Mouse (Mus musculus): ENCODE data around the gene Msto1. TPM values are rescaled to one million over a fixed set of nuclear protein-coding genes. Genes with fewer than 3 reads are reported as not detected.

The Msto1 gene
- total and polyA plus RNA-seq, 3 experiments = 82.6 to 101 TPM; not detected in 1

DNA sequence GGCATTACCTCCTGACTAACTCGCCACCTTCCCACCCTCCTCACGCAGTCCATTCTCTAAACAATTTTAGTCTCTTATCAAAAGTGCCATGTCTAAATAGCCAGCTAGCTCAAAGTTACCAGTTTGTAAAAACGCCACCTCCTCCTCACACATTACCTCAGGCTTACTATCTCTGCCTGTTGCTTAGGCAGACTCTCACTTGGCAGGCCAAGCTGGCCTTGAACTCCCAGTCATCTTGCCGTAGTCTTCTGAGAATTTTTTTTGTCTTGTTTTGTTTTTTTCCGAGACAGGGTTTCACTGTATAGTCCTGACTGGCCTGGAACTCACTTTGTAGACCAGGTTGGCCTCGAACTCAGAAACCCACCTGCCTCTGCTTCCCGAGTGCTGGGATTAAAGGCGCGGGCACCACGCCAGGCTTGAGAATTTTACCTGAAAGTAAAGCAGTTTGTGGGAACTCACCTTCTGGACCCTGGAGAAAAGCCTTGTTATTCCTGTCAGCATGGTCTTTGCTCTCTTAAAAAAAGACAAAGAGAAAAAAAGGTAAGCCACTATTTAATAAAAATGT, 28.6 kb upstream of the Msto1 start:
- TF ChIP-seq ZMIZ1 (IDR thresholded peaks at IDR 0.05; ENCODE audit: low read depth, low read length) (no peak), E2F4 (IDR thresholded peaks at IDR 0.05; ENCODE audit: borderline replicate concordance, low read depth, low read length) (no peak), CTCF (IDR thresholded peaks at IDR 0.05 in 2 of 3, conservative IDR thresholded peaks at IDR 0.05 in 1 of 3; ENCODE audit: control insufficient read depth in 1 of 3, insufficient read depth in 1 of 3, low read depth in 2 of 3, low read length in 3 of 3, poor library complexity in 1 of 3, severe bottlenecking in 1 of 3) (no peak)
- H3K36me3 ChIP-seq (ENCODE audit: control insufficient read depth in 1 of 2, insufficient read depth in 2 of 2, low read length in 2 of 2) = peaks cover 8 to 14% of the 10 kb centered on the region in 2 experiments

DNA sequence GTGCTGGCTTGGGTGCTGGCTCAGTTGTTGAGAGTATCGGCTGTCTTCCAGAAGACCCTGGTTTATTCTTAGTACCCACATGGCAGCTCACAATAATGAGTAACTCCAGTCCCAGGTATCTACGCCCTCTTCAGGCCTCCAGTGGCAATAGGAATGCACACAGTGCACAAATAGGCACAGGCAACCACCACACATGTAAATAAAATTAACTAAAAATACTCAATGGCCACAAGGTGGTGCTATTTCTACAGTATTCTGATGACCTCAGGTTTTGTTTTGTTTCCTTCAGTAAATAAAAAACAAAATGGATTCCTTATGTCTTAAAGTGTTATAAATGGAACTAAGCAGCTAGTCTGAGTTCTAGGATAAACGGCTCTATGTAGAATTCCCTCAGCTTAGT, 25.9 kb upstream of the Msto1 start:
- Histone ChIP-seq H3K27me3 (ENCODE audit: control insufficient read depth in 1 of 2, insufficient read depth in 2 of 2, low read length in 2 of 2) (no peaks in the 10 kb centered on the region), H3K4me1 (ENCODE audit: control insufficient read depth in 1 of 2, insufficient read depth in 2 of 2, low read length in 2 of 2) (peaks cover 0 to 8% of the 10 kb centered on the region in 2 experiments; a peak in 2 of 4 replicates), H3K9ac (ENCODE audit: control insufficient read depth, low read depth, low read length, poor library complexity, severe bottlenecking) (no peak overlapping the region), H3K79me2 (ENCODE audit: control insufficient read depth, insufficient read depth, low read length, poor library complexity) (peaks cover 8% of the 10 kb centered on the region), H3K4me3 (ENCODE audit: control insufficient read depth in 1 of 2, insufficient read depth in 1 of 2, low read depth in 2 of 2, low read length in 2 of 2) (no peak overlapping the region), H3K27ac (ENCODE audit: control insufficient read depth, low read depth, low read length) (no peak overlapping the region), H3K36me3 (ENCODE audit: control insufficient read depth in 1 of 2, insufficient read depth in 2 of 2, low read length in 2 of 2) (peaks cover 6 to 17% of the 10 kb centered on the region in 2 experiments), H3K9me3 (replicated peaks; ENCODE audit: insufficient read depth, low read length) (no peaks in the 10 kb centered on the region)
- DNase-seq (ENCODE audit: low read depth, low spot score) = peak; percentile 82
- TF ChIP-seq MEF2A (IDR thresholded peaks at IDR 0.05; ENCODE audit: extremely low read depth, insufficient replicate concordance, low read depth, low read length, poor library complexity, severe bottlenecking) = no peak
- TF ChIP-seq POLR2AphosphoS5 (IDR thresholded peaks at IDR 0.05; ENCODE audit: borderline replicate concordance, low read depth, low read length) = no peak
- TF ChIP-seq MXI1 (IDR thresholded peaks at IDR 0.05; ENCODE audit: low read depth, low read length) = no peak
- no peak for TF ChIP-seq MAFK (IDR thresholded peaks at IDR 0.05; ENCODE audit: borderline replicate concordance, low read depth, low read length)
- peak; percentile 73 for TF ChIP-seq SMC3 (IDR thresholded peaks at IDR 0.05; ENCODE audit: low read depth, low read length)
- 0 out of 2 replicates have a peak, but pooled peaks have one; percentile 28 for TF ChIP-seq MYC (IDR thresholded peaks at IDR 0.05; ENCODE audit: low read depth, low read length)
- TF ChIP-seq EP300 (IDR thresholded peaks at IDR 0.05; ENCODE audit: low read depth in 1 of 2, low read length in 2 of 2) = no peak
- TF ChIP-seq GABPA (IDR thresholded peaks at IDR 0.05; ENCODE audit: low read depth, low read length) = no peak
- TF ChIP-seq SIN3A (IDR thresholded peaks at IDR 0.05; ENCODE audit: low read length) = peak; percentile 30; the same call in 1 of the 2 replicates
- TF ChIP-seq ZC3H11A (IDR thresholded peaks at IDR 0.05; ENCODE audit: low read depth, low read length) = peak; percentile 58
- no peak for TF ChIP-seq POLR2A (IDR thresholded peaks at IDR 0.05; ENCODE audit: control insufficient read depth in 1 of 2, insufficient read depth in 1 of 2, low read depth in 1 of 2, low read length in 2 of 2, poor library complexity in 1 of 2)
- TF ChIP-seq CTCF (IDR thresholded peaks at IDR 0.05 in 2 of 3, conservative IDR thresholded peaks at IDR 0.05 in 1 of 3; ENCODE audit: control insufficient read depth in 1 of 3, insufficient read depth in 1 of 3, low read depth in 2 of 3, low read length in 3 of 3, poor library complexity in 1 of 3, severe bottlenecking in 1 of 3) = peak; percentile 21 to 87 (median 52); a peak in 5 of 6 replicates
- peak; percentile 88 for TF ChIP-seq RAD21 (IDR thresholded peaks at IDR 0.05; ENCODE audit: low read depth, low read length)

More for the DNA sequence above, 28.6 kb upstream of the Msto1 start:
- no peak overlapping the region for H3K27ac ChIP-seq (ENCODE audit: control insufficient read depth, low read depth, low read length)
- no peak for DNase-seq (ENCODE audit: low read depth, low spot score)
- no peaks in the 10 kb centered on the region for H3K9me3 ChIP-seq (replicated peaks; ENCODE audit: insufficient read depth, low read length)
- H3K4me3 ChIP-seq (ENCODE audit: control insufficient read depth in 1 of 2, insufficient read depth in 1 of 2, low read depth in 2 of 2, low read length in 2 of 2) = no peak overlapping the region
- H3K79me2 ChIP-seq (ENCODE audit: control insufficient read depth, insufficient read depth, low read length, poor library complexity) = peaks cover 30% of the 10 kb centered on the region
- no peaks in the 10 kb centered on the region for H3K27me3 ChIP-seq (ENCODE audit: control insufficient read depth in 1 of 2, insufficient read depth in 2 of 2, low read length in 2 of 2)
- no peak overlapping the region for H3K9ac ChIP-seq (ENCODE audit: control insufficient read depth, low read depth, low read length, poor library complexity, severe bottlenecking)
- peaks cover under 1 to 9% of the 10 kb centered on the region in 2 experiments; a peak in 2 of 4 replicates for H3K4me1 ChIP-seq (ENCODE audit: control insufficient read depth in 1 of 2, insufficient read depth in 2 of 2, low read length in 2 of 2)
